Mouse (Mus musculus): ENCODE measurements around the gene Kcnh3. TPM values are rescaled to one million over a fixed set of nuclear protein-coding genes. Genes with fewer than 3 reads are reported as not detected.
A peak's percentile ranks its signal among the peaks of the same experiment; 100 is the strongest.
"Not testable (repeated sequence)": the region's sequence is repeated elsewhere in the genome, so short reads cannot be mapped to it uniquely, and the experiment has no call there.

Kcnh3 gene
- total and polyA plus RNA-seq, 2 experiments from 2014 or later = 1.2 to 3.6 TPM

GRCm38 (mm10) chr15:99234326-99235010 is 9.8 kb downstream of the Kcnh3 start:
- H3K9me3 ChIP-seq (ENCODE audit: low read length) = no peaks in the 10 kb centered on the region
- no peaks in the 10 kb centered on the region for H3K36me3 ChIP-seq (ENCODE audit: insufficient read depth, low read length)
- H3K27me3 ChIP-seq (ENCODE audit: insufficient read depth, low read length) = no peaks in the 10 kb centered on the region
- 56% methylated on average over 12 of the region's 12 CpGs for WGBS
- no peak overlapping the region for H3K4me3 ChIP-seq (ENCODE audit: low read length)
- no peak overlapping the region for H3K9ac ChIP-seq (replicated peaks; ENCODE audit: low read length)
- no peak for ATAC-seq
- H3K27ac ChIP-seq = no peak overlapping the region
- no peak for DNase-seq (ENCODE audit: low spot score)
- TF ChIP-seq CTCF (IDR thresholded peaks at IDR 0.05; ENCODE audit: low read depth) = no peak
- no peaks in the 10 kb centered on the region for H3K4me1 ChIP-seq (ENCODE audit: insufficient read depth, low read length)
- H3K4me2 ChIP-seq (ENCODE audit: low read depth, low read length) = no peak overlapping the region

- H3K27ac ChIP-seq = no peak overlapping the region
- H3K36me3 ChIP-seq (ENCODE audit: insufficient read depth, low read length) = peaks cover 11% of the 10 kb centered on the region
- H3K4me3 ChIP-seq (ENCODE audit: low read length) = no peak overlapping the region
- no peaks in the 10 kb centered on the region for H3K9me3 ChIP-seq (ENCODE audit: low read length)
- H3K4me1 ChIP-seq (ENCODE audit: insufficient read depth, low read length) = no peaks in the 10 kb centered on the region
- no peak overlapping the region for H3K4me2 ChIP-seq (ENCODE audit: low read depth, low read length)
- ATAC-seq (no peak), DNase-seq (ENCODE audit: low spot score) (no peak)
- TF ChIP-seq CTCF (IDR thresholded peaks at IDR 0.05; ENCODE audit: low read depth) = no peak
- H3K27me3 ChIP-seq (ENCODE audit: insufficient read depth, low read length) = no peaks in the 10 kb centered on the region
- no peak overlapping the region for H3K9ac ChIP-seq (replicated peaks; ENCODE audit: low read length)
- 66% methylated on average over 11 of the region's 11 CpGs for WGBS
These were observed 13.3 kb downstream of the Kcnh3 start for GRCm38 (mm10) chr15:99238006-99238405.

GRCm38 (mm10) chr15:99240129-99240528 is 15.5 kb downstream of the Kcnh3 start:
- DNase-seq (ENCODE audit: low spot score) (no peak), ATAC-seq (no peak)
- H3K4me1 ChIP-seq (ENCODE audit: insufficient read depth, low read length) = no peaks in the 10 kb centered on the region
- no peaks in the 10 kb centered on the region for H3K9me3 ChIP-seq (ENCODE audit: low read length)
- no peaks in the 10 kb centered on the region for H3K27me3 ChIP-seq (ENCODE audit: insufficient read depth, low read length)
- 79% methylated on average over 4 of the region's 4 CpGs for WGBS
- H3K4me3 ChIP-seq (ENCODE audit: low read length) = no peak overlapping the region
- no peak overlapping the region for H3K27ac ChIP-seq
- TF ChIP-seq CTCF (IDR thresholded peaks at IDR 0.05; ENCODE audit: low read depth) = peak; percentile 41
- peaks cover 25% of the 10 kb centered on the region for H3K36me3 ChIP-seq (ENCODE audit: insufficient read depth, low read length)
- no peak overlapping the region for H3K4me2 ChIP-seq (ENCODE audit: low read depth, low read length)
- no peak overlapping the region for H3K9ac ChIP-seq (replicated peaks; ENCODE audit: low read length)

GRCm38 (mm10) chr15:99241249-99241648 is 16.6 kb downstream of the Kcnh3 start:
- H3K36me3 ChIP-seq (ENCODE audit: insufficient read depth, low read length) = peaks cover 35% of the 10 kb centered on the region
- no peaks in the 10 kb centered on the region for H3K27me3 ChIP-seq (ENCODE audit: insufficient read depth, low read length)
- no peak for TF ChIP-seq CTCF (IDR thresholded peaks at IDR 0.05; ENCODE audit: low read depth)

GRCm38 (mm10) chr15:99242045-99242444 is 17.4 kb downstream of the Kcnh3 start:
- H3K27me3 ChIP-seq (ENCODE audit: insufficient read depth, low read length) = no peaks in the 10 kb centered on the region
- WGBS = 94% methylated on average over 10 of the region's 10 CpGs
- H3K9me3 ChIP-seq (ENCODE audit: low read length) = no peaks in the 10 kb centered on the region
- TF ChIP-seq CTCF (IDR thresholded peaks at IDR 0.05; ENCODE audit: low read depth) = no peak
- DNase-seq (ENCODE audit: low spot score) (no peak), ATAC-seq (no peak)
- peaks cover 41% of the 10 kb centered on the region for H3K36me3 ChIP-seq (ENCODE audit: insufficient read depth, low read length)
- H3K27ac ChIP-seq = no peak overlapping the region
- H3K9ac ChIP-seq (replicated peaks; ENCODE audit: low read length) = no peak overlapping the region
- H3K4me1 ChIP-seq (ENCODE audit: insufficient read depth, low read length) = no peaks in the 10 kb centered on the region
- no peak overlapping the region for H3K4me3 ChIP-seq (ENCODE audit: low read length)
- no peak overlapping the region for H3K4me2 ChIP-seq (ENCODE audit: low read depth, low read length)

More at GRCm38 (mm10) chr15:99241249-99241648, 16.6 kb downstream of the Kcnh3 start:
- Histone ChIP-seq H3K4me2 (ENCODE audit: low read depth, low read length) (no peak overlapping the region), H3K27ac (no peak overlapping the region), H3K9ac (replicated peaks; ENCODE audit: low read length) (no peak overlapping the region), H3K9me3 (ENCODE audit: low read length) (no peaks in the 10 kb centered on the region), H3K4me3 (ENCODE audit: low read length) (no peak overlapping the region), H3K4me1 (ENCODE audit: insufficient read depth, low read length) (no peaks in the 10 kb centered on the region)
- no peak for ATAC-seq
- 72% methylated on average over 4 of the region's 4 CpGs for WGBS
- no peak for DNase-seq (ENCODE audit: low spot score)

- H3K27me3 ChIP-seq (ENCODE audit: insufficient read depth, low read length); H3K27ac ChIP-seq; H3K4me2 ChIP-seq (ENCODE audit: low read depth, low read length); H3K9me3 ChIP-seq (ENCODE audit: low read length); H3K4me3 ChIP-seq (ENCODE audit: low read length); ATAC-seq; H3K9ac ChIP-seq (replicated peaks; ENCODE audit: low read length); H3K4me1 ChIP-seq (ENCODE audit: insufficient read depth, low read length): not testable (repeated sequence)
- DNase-seq (ENCODE audit: low spot score) = peak; percentile 47
- peaks cover 65% of the 10 kb centered on the region for H3K36me3 ChIP-seq (ENCODE audit: insufficient read depth, low read length)
- WGBS = 72% methylated on average over 6 of the region's 6 CpGs
These were observed 22.1 kb downstream of the Kcnh3 start for GRCm38 (mm10) chr15:99246736-99247135.

DNA sequence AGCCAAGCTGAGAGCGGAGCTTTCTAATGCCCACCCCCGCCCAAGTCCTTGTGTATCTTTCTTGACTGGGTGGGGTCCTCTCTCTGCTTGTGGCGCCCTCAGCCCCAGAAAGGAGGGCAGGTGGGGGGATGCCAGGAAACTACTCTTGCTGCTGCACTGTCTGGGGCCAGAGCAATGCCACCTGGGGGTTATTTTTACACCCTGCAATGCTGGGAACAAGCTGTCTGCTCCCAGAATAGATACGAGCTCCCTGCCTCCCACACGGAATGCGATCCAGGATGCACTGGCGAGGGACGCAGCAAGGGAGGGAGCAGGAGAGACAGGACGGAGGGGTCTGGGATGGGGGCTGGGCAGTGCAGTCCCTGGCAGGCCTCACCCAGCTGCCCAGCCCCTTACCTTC is 24.3 kb downstream of the Kcnh3 start:
- DNase-seq (ENCODE audit: low spot score) (no peak), ATAC-seq (no peak)
- no peak overlapping the region for H3K9ac ChIP-seq (replicated peaks; ENCODE audit: low read length)
- H3K9me3 ChIP-seq (ENCODE audit: low read length) = no peaks in the 10 kb centered on the region
- no peak for TF ChIP-seq CTCF (IDR thresholded peaks at IDR 0.05; ENCODE audit: low read depth)
- H3K4me2 ChIP-seq (ENCODE audit: low read depth, low read length) = no peak overlapping the region
- H3K4me3 ChIP-seq (ENCODE audit: low read length) = no peak overlapping the region
- 89% methylated on average over 9 of the region's 9 CpGs for WGBS
- H3K36me3 ChIP-seq (ENCODE audit: insufficient read depth, low read length) = peaks cover 49% of the 10 kb centered on the region
- 0 out of 2 replicates have a peak, but pooled peaks cover 3% of the 10 kb centered on the region for H3K4me1 ChIP-seq (ENCODE audit: insufficient read depth, low read length)
- H3K27me3 ChIP-seq (ENCODE audit: insufficient read depth, low read length) = no peaks in the 10 kb centered on the region
- H3K27ac ChIP-seq = no peak overlapping the region

Data from hindbrain, postnatal 0 days (tissue).